Mouse (Mus musculus) intestine, embryonic 14.5 days (tissue): ENCODE data around the gene Zmat5. TPM values are rescaled to one million over a fixed set of nuclear protein-coding genes. Genes with fewer than 3 reads are reported as not detected.
"Not testable (repeated sequence)": the region's sequence is repeated elsewhere in the genome, so short reads cannot be mapped to it uniquely, and the experiment has no call there.

Source experiments
- ATAC-seq: fragments of 200-750 bp; cut with Nextera tagmentation; replicated peaks from 2 replicates; pipeline ENCODE4 v1.8.0; 2017; ENCODE audit warnings: low read depth, moderate number of reproducible peaks, moderate TSS enrichment, moderate library complexity; ENCODE audit not compliant: low FRiP score, low TSS enrichment
- DNase-seq: peaks from one replicate; pipeline ENCODE4 v3.0.0-alpha.2; 2018; ENCODE audit warnings: low spot score
- H3K27ac ChIP-seq: fragments of 300-500 bp; sonication (generic); 2 replicates; pipeline ENCODE4 v1.5.1; 2014; ENCODE audit warnings: low read depth, mild to moderate bottlenecking, control low read depth
- H3K27me3 ChIP-seq: fragments of 300-500 bp; sonication (generic); replicated peaks from 2 replicates; pipeline ENCODE4 v1.6.1; 2014; ENCODE audit warnings: low read length, control low read depth; ENCODE audit not compliant: control insufficient read depth, insufficient read depth
- H3K36me3 ChIP-seq: fragments of 300-500 bp; sonication (generic); 2 replicates; pipeline ENCODE4 v1.6.1; 2014; ENCODE audit warnings: low read length, control low read depth; ENCODE audit not compliant: control insufficient read depth, insufficient read depth
- H3K4me1 ChIP-seq: fragments of 300-500 bp; sonication (generic); replicated peaks from 2 replicates; pipeline ENCODE4 v1.6.1; 2014; ENCODE audit warnings: low read length, control low read depth, mixed read lengths; ENCODE audit not compliant: control insufficient read depth, insufficient read depth
- H3K4me2 ChIP-seq: fragments of 300-500 bp; sonication (generic); 2 replicates; pipeline ENCODE4 v1.6.1; 2014; ENCODE audit warnings: low read length
- H3K4me3 ChIP-seq: fragments of 300-500 bp; sonication (generic); 2 replicates; pipeline ENCODE4 v1.5.1; 2014; ENCODE audit warnings: low read depth, low read length, control low read depth, mixed read lengths
- H3K9ac ChIP-seq: fragments of 300-500 bp; sonication (generic); 2 replicates; pipeline ENCODE4 v1.6.1; 2014; ENCODE audit warnings: mild to moderate bottlenecking, low read length
- H3K9me3 ChIP-seq: fragments of 300-500 bp; sonication (generic); 2 replicates; pipeline ENCODE4 v1.6.1; 2016; ENCODE audit warnings: low read length, control low read depth; ENCODE audit not compliant: control insufficient read depth
- WGBS: fragments of 180-500 bp; shearing (Covaris S2); extraction: QIAGEN DNeasy Blood & Tissue Kit; methylation state at CpG from one replicate; pipeline ENCODE4 v1.1.7; 2014; 5-methylcytosine and 5-hydroxymethylcytosine counted together
- polyA plus RNA-seq: library from polyadenylated mRNA; unstranded; fragments of >200 nt; fragmentation: Nextera tagmentation; extraction: Ambion mirVana; gene quantifications from 2 replicates; pipeline ENCODE4 v1.2.1, GENCODE M21; 2014

Gene Zmat5
- polyA plus RNA-seq, 1 experiment from 2014 or later: 59.4 TPM

GRCm38 (mm10) chr11:4700726-4701125, 3.8 kb upstream of the Zmat5 start:
- Histone ChIP-seq H3K9me3 (no peaks in the 10 kb centered on the region), H3K9ac (no peak overlapping the region), H3K27me3 (no peaks in the 10 kb centered on the region), H3K4me2 (no peak overlapping the region), H3K36me3 (peaks cover 21% of the 10 kb centered on the region), H3K27ac (no peak overlapping the region), H3K4me1 (peaks cover 15% of the 10 kb centered on the region), H3K4me3 (no peak overlapping the region)
- no peak for ATAC-seq
- no peak for DNase-seq
- WGBS: 75% methylated on average over 8 of the region's 8 CpGs

- 4% methylated on average over 12 of the region's 12 CpGs for WGBS
- ATAC-seq: peak; percentile 7; the same call in 1 of the 2 replicates
- peak overlapping the region; percentile 74 for H3K27ac ChIP-seq
Measured at GRCm38 (mm10) chr11:4703688-4704071, 798 bp upstream of the Zmat5 start.

GRCm38 (mm10) chr11:4705178-4705577, 700 bp downstream of the Zmat5 start:
- DNase-seq (no peak), ATAC-seq (no peak)
- 6% methylated on average over 4 of the region's 4 CpGs for WGBS
- Histone ChIP-seq H3K27me3 (no peaks in the 10 kb centered on the region), H3K9ac (peak overlapping the region; percentile 43), H3K4me1 (peaks cover 15% of the 10 kb centered on the region), H3K36me3 (peaks cover 21% of the 10 kb centered on the region), H3K27ac (no peak overlapping the region), H3K4me3 (peak overlapping the region; percentile 100), H3K9me3 (no peaks in the 10 kb centered on the region), H3K4me2 (peak overlapping the region; percentile 88)

More at GRCm38 (mm10) chr11:4703688-4704071, 798 bp upstream of the Zmat5 start:
- H3K27me3 ChIP-seq: no peaks in the 10 kb centered on the region
- peaks cover 15% of the 10 kb centered on the region for H3K4me1 ChIP-seq
- peak overlapping the region; percentile 92 for H3K9ac ChIP-seq
- H3K4me2 ChIP-seq: peak overlapping the region; percentile 88
- H3K9me3 ChIP-seq: no peaks in the 10 kb centered on the region
- no peak for DNase-seq
- H3K36me3 ChIP-seq: peaks cover 21% of the 10 kb centered on the region
- peak overlapping the region; percentile 100 for H3K4me3 ChIP-seq

GRCm38 (mm10) chr11:4710188-4710587, 5.7 kb downstream of the Zmat5 start:
- not testable (repeated sequence) for H3K4me1 ChIP-seq, H3K36me3 ChIP-seq, H3K27ac ChIP-seq, H3K27me3 ChIP-seq, H3K4me2 ChIP-seq, H3K9ac ChIP-seq, ATAC-seq, H3K4me3 ChIP-seq, H3K9me3 ChIP-seq, DNase-seq
- 91% methylated on average over 4 of the region's 4 CpGs for WGBS

GRCm38 (mm10) chr11:4712822-4713221, 8.3 kb downstream of the Zmat5 start:
- Histone ChIP-seq H3K27me3 (no peaks in the 10 kb centered on the region), H3K9ac (no peak overlapping the region), H3K36me3 (no peaks in the 10 kb centered on the region), H3K9me3 (no peaks in the 10 kb centered on the region), H3K4me2 (no peak overlapping the region), H3K4me3 (no peak overlapping the region), H3K27ac (no peak overlapping the region), H3K4me1 (no peaks in the 10 kb centered on the region)
- ATAC-seq (no peak), DNase-seq (no peak)

- Histone ChIP-seq H3K9me3 (no peaks in the 10 kb centered on the region), H3K36me3 (no peaks in the 10 kb centered on the region), H3K27me3 (no peaks in the 10 kb centered on the region), H3K27ac (no peak overlapping the region), H3K9ac (no peak overlapping the region), H3K4me1 (no peaks in the 10 kb centered on the region), H3K4me2 (no peak overlapping the region), H3K4me3 (no peak overlapping the region)
- DNase-seq (no peak), ATAC-seq (no peak)
- 84% methylated on average over 4 of the region's 4 CpGs for WGBS
Measured at GRCm38 (mm10) chr11:4714727-4715126, 10.2 kb downstream of the Zmat5 start.

- Histone ChIP-seq H3K36me3 (no peaks in the 10 kb centered on the region), H3K27ac (no peak overlapping the region), H3K9ac (no peak overlapping the region), H3K4me3 (no peak overlapping the region), H3K27me3 (no peaks in the 10 kb centered on the region), H3K4me2 (no peak overlapping the region), H3K4me1 (peaks cover under 1% of the 10 kb centered on the region; the same call in 1 of the 2 replicates), H3K9me3 (no peaks in the 10 kb centered on the region)
- ATAC-seq: no peak
- 78% methylated on average over 4 of the region's 4 CpGs for WGBS
- DNase-seq: no peak
Measured at GRCm38 (mm10) chr11:4715596-4715995, 11.1 kb downstream of the Zmat5 start.

GRCm38 (mm10) chr11:4716530-4717236, 12.2 kb downstream of the Zmat5 start:
- Histone ChIP-seq H3K9ac (no peak overlapping the region), H3K4me2 (no peak overlapping the region), H3K36me3 (no peaks in the 10 kb centered on the region), H3K27ac (no peak overlapping the region), H3K4me1 (peaks cover 5% of the 10 kb centered on the region), H3K27me3 (no peaks in the 10 kb centered on the region), H3K4me3 (no peak overlapping the region), H3K9me3 (no peaks in the 10 kb centered on the region)
- 86% methylated on average over 5 of the region's 5 CpGs for WGBS
- DNase-seq (no peak), ATAC-seq (no peak)

- ATAC-seq: no peak
- 75% methylated on average over 5 of the region's 5 CpGs for WGBS
Measured at GRCm38 (mm10) chr11:4718548-4718947, 14.1 kb downstream of the Zmat5 start.

More at GRCm38 (mm10) chr11:4718548-4718947, 14.1 kb downstream of the Zmat5 start:
- Histone ChIP-seq H3K4me2 (no peak overlapping the region), H3K4me1 (peaks cover 5% of the 10 kb centered on the region), H3K9me3 (no peaks in the 10 kb centered on the region), H3K27ac (no peak overlapping the region), H3K9ac (no peak overlapping the region), H3K4me3 (no peak overlapping the region), H3K27me3 (no peaks in the 10 kb centered on the region), H3K36me3 (peaks cover 5% of the 10 kb centered on the region; the same call in 1 of the 2 replicates)
- DNase-seq: no peak
